Mouse (Mus musculus) liver, postnatal 0 days (tissue): ENCODE results near the gene Pnmt. TPM values are rescaled to one million over a fixed set of nuclear protein-coding genes. Genes with fewer than 3 reads are reported as not detected.

Experiments used
- ATAC-seq: fragments of 200-750 bp; cut with Nextera tagmentation; 2 replicates; pipeline ENCODE4 v1.8.0; 2017; ENCODE audit warnings: mild to moderate bottlenecking, moderate library complexity
- DNase-seq: peaks from one replicate; pipeline ENCODE4 v3.0.0-alpha.2; 2016
- H3K27ac ChIP-seq: fragments of 300-500 bp; sonication (generic); 2 replicates; pipeline ENCODE4 v1.5.1; 2014; ENCODE audit warnings: antibody characterized with exemption, moderate library complexity, mild to moderate bottlenecking, low read depth
- H3K27me3 ChIP-seq: fragments of 300-500 bp; sonication (generic); 2 replicates; pipeline ENCODE4 v1.6.1; 2014; ENCODE audit warnings: low read length, control low read depth, mixed read lengths; ENCODE audit not compliant: insufficient read depth
- H3K36me3 ChIP-seq: fragments of 300-500 bp; sonication (generic); replicated peaks from 2 replicates; pipeline ENCODE4 v1.6.1; 2014; ENCODE audit warnings: mild to moderate bottlenecking, control low read depth, low read length, moderate library complexity, mixed read lengths; ENCODE audit not compliant: insufficient read depth
- H3K4me1 ChIP-seq: fragments of 300-500 bp; sonication (generic); 2 replicates; pipeline ENCODE4 v1.6.1; 2014; ENCODE audit warnings: antibody characterized with exemption, mild to moderate bottlenecking, control low read depth; ENCODE audit not compliant: insufficient read depth
- H3K4me2 ChIP-seq: fragments of 300-500 bp; sonication (generic); 2 replicates; pipeline ENCODE4 v1.6.1; 2014; ENCODE audit warnings: low read depth, mild to moderate bottlenecking, low read length, moderate library complexity, mixed read lengths
- H3K4me3 ChIP-seq: fragments of 300-500 bp; sonication (generic); 2 replicates; pipeline ENCODE4 v1.5.1; 2014; ENCODE audit warnings: low read depth, low read length
- H3K9ac ChIP-seq: fragments of 300-500 bp; sonication (generic); replicated peaks from 2 replicates; pipeline ENCODE4 v1.6.1; 2014; ENCODE audit warnings: mild to moderate bottlenecking, moderate library complexity
- H3K9me3 ChIP-seq: fragments of 300-500 bp; sonication (generic); 2 replicates; pipeline ENCODE4 v1.6.1; 2016; ENCODE audit warnings: mild to moderate bottlenecking, control low read depth, low read length, mixed read lengths
- CTCF ChIP-seq: sonication (generic); IDR thresholded peaks from 2 replicates; pipeline ENCODE4 v1.5.1; 2016; ENCODE audit warnings: antibody characterized with exemption, low read depth
- EP300 ChIP-seq: IDR thresholded peaks from 2 replicates; pipeline ENCODE4 v1.6.1; 2016; ENCODE audit warnings: antibody characterized with exemption, low read depth, mild to moderate bottlenecking
- whole genome bisulfite sequencing: fragments of 180-500 bp; shearing (Covaris S2); extraction: QIAGEN DNeasy Blood & Tissue Kit; methylation state at CpG from one replicate; pipeline ENCODE4 v1.1.7; 2014; ENCODE audit not compliant: insufficient replicate concordance; 5-methylcytosine and 5-hydroxymethylcytosine counted together
- polyA plus RNA-seq: library from polyadenylated mRNA; unstranded; fragments of >200 nt; fragmentation: Nextera tagmentation; extraction: Ambion mirVana; gene quantifications from 2 replicates; pipeline ENCODE4 v1.2.1, GENCODE M21; 2015

Pnmt gene
- polyA plus RNA-seq, 1 experiment from 2014 or later: not detected

DNA sequence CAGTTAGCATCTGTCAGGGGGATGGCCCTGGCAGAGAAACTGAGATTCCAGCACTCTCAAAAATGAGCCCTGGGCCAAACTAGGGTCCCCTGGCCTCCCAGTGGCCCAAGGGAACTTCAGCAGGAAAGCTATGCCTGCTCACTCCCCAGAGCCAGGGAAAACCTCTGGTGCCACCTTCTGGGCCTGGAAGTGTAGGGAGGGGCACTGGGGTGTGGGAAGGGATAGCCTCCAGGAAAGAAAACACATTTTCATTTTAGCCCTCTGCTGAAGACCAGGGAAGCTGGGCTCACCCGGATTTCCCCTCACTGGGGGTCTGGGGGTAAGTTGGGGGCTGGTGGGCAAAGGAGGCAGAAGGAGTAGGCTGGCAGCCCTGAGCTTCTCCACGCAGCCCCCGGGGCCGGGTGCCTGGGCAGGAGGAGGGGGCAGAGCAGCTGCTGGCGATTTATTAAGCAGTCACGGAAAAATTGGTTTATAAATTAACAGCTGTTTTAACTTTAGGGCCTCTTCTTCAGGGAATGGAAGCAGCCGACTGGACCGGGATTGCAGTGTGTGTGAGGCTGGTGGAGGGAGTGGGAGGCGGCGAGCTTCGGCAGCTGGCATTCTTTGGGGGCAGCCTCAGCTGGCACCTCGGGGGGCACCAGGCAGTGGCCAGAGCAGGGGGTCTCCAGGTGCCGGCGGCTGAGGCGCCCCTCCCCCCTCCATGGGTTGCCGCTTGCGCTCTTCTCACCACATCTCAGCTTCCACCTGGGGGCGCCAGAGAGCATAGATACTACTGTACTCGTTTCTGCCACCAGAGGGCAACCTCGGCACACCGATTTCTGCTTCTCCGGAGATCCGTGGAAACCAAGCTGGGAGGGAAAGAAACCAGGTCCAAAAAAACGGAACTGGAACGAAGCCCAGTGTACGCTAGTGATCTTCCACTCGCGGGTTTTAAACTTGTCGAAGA lies 44.0 kb upstream of the Pnmt start:
- H3K4me3 ChIP-seq: no peak overlapping the region
- peak overlapping the region; percentile 57 for H3K4me2 ChIP-seq
- H3K9me3 ChIP-seq: no peaks in the 10 kb centered on the region
- peaks cover 69% of the 10 kb centered on the region for H3K27me3 ChIP-seq
- H3K36me3 ChIP-seq: no peaks in the 10 kb centered on the region
- ATAC-seq (peak; percentile 53), DNase-seq (peak; percentile 95)
- H3K9ac ChIP-seq: no peak overlapping the region
- 0 out of 2 replicates have a peak, but pooled peaks cover 4% of the 10 kb centered on the region for H3K4me1 ChIP-seq
- TF ChIP-seq CTCF (peak; percentile 100), EP300 (no peak)
- 4% methylated on average over 29 of the region's 29 CpGs for WGBS
- no peak overlapping the region for H3K27ac ChIP-seq

DNA sequence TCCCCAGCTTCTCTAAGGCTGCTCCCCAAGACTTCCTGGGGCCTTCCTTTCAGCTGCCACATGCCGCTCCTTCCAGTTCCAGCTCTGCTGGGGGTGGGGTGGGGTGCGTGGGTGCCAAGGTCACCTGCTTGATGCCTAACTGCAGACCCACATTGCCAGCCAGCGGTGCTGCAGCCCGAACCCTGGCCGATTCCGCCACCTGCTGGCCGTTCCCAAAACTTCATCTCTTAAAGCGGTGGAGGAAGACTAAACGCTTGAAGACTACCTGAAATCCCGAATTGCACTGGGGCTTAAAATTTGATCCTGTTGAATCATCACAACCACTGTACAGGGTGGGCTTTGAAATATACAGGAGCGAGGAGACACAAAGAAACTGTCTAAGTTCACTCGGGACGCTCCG lies 41.0 kb upstream of the Pnmt start:
- peak overlapping the region; percentile 33; the same call in 1 of the 2 replicates for H3K4me2 ChIP-seq
- no peak overlapping the region for H3K9ac ChIP-seq
- no peak overlapping the region for H3K4me3 ChIP-seq
- peak; percentile 84 for DNase-seq
- no peaks in the 10 kb centered on the region for H3K36me3 ChIP-seq
- H3K9me3 ChIP-seq: no peaks in the 10 kb centered on the region
- peaks cover 7% of the 10 kb centered on the region for H3K4me1 ChIP-seq
- H3K27me3 ChIP-seq: peaks cover 70% of the 10 kb centered on the region
- TF ChIP-seq EP300 (no peak), CTCF (peak; percentile 85)
- no peak overlapping the region for H3K27ac ChIP-seq
- no peak for ATAC-seq
- 3% methylated on average over 14 of the region's 14 CpGs for WGBS

DNA sequence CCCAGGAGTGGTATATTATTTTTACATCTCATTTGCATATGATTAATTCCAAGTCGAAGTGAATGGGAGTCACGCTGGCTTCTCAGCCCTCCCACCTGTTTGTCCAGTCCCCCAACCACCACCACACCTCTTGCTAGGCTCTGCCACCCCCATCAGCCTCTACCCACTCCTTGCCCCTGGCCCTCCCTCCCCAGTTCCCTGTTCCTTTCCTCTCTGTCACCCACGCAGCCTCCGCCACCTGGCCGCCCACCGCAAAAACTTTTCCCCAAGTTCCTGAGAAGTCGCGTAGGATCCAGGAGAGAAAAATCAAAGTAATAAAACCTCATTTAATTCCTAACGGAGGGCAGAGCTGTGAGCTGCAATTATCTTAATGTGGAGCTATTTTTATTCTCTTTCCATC lies 40.1 kb upstream of the Pnmt start:
- Histone ChIP-seq H3K27me3 (peaks cover 74% of the 10 kb centered on the region), H3K9ac (no peak overlapping the region), H3K9me3 (no peaks in the 10 kb centered on the region), H3K4me1 (peaks cover 7% of the 10 kb centered on the region), H3K4me3 (no peak overlapping the region), H3K36me3 (no peaks in the 10 kb centered on the region), H3K27ac (no peak overlapping the region), H3K4me2 (no peak overlapping the region)
- TF ChIP-seq CTCF (no peak), EP300 (no peak)
- DNase-seq (no peak), ATAC-seq (no peak)
- 12% methylated on average over 9 of the region's 9 CpGs for WGBS

DNA sequence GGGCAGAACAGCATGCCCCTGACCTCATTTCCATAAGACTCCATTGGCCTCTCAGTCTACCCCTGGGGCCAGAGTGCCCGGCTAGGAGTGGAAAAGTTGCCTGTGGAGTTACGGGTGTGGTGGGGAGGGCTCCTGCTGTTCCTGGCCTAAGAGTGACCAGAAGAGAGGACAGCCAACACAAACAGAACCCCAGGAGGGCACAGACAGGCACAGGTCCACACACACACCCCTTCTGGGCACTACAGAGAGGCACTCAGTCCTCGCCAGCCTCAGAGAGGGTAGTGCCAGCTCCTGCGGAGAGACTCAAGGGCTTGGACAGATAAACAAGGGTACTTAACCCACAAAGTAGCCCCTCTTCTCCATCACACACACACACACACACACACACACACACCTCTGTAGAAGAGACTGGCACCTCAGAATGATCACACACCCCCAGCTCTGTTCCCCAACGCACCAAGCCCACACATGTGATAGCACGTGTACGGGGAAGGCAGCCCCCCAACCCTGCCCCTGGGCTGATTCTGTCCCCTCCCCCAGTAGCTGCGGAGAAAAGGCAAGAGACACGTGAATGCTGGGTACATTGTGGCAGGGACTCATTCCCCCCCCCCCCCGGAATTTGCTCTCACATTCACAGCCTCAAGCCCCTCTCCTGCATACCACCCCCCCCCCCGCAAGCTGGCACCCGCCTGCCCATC lies 38.7 kb upstream of the Pnmt start:
- H3K9ac ChIP-seq: no peak overlapping the region
- peaks cover 7% of the 10 kb centered on the region for H3K4me1 ChIP-seq
- no peaks in the 10 kb centered on the region for H3K9me3 ChIP-seq
- TF ChIP-seq EP300: no peak
- no peak for TF ChIP-seq CTCF
- no peak for DNase-seq
- no peaks in the 10 kb centered on the region for H3K36me3 ChIP-seq
- no peak for ATAC-seq
- H3K4me3 ChIP-seq: no peak overlapping the region
- peaks cover 66% of the 10 kb centered on the region for H3K27me3 ChIP-seq
- WGBS: 12% methylated on average over 8 of the region's 12 CpGs
- no peak overlapping the region for H3K27ac ChIP-seq
- no peak overlapping the region for H3K4me2 ChIP-seq

DNA sequence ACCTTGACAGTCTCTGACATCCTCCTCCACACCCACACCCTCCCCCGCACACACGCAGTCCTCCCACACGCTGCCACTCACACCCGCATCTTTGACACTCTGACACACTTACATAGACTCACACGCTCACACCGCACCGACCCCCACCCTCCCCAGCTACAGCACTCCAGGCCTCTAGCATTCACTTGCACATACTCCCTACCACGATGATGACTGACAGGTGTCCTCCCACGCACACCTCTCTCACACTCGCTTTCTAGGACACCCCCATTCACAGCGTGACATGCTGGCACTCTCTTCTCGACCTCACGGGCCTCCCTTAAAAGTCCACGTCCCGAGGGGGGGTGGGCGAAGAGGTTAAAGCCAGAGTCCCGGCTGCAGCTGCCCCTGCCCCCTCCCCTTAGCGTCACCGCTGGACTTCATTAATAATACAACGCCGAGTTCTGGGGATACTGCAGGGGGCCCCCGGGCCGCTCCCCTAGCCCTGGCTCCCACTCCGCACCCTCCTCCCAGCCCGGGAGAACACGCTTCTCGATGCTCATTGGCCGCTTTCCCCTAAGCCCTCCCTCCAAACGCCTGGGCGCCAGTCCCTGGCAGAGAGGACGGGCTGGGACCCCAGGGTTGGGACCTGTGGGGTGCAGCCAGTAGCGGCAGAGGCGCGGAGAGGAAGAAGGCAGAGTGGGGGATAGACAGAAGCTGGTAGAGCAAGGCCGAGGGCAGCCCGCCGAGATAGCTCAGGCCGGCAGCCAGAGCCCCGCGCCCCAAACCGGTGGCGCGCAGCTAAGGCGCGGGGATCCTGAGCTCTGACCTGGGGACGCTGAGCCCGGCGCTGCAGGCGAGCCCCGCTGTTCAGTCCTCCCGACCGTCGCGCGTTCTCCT lies 37.9 kb upstream of the Pnmt start, which contains the start of gene Ppp1r1b:
Ppp1r1b (plus strand) TSS at position 322 of the 879 bp plus-strand sequence.
- Histone ChIP-seq H3K4me1 (peaks cover 7% of the 10 kb centered on the region), H3K36me3 (no peaks in the 10 kb centered on the region), H3K9me3 (no peaks in the 10 kb centered on the region), H3K9ac (peak within 1 kb of the TSS; percentile 18; the same call in 1 of the 2 replicates), H3K27me3 (peaks cover 66% of the 10 kb centered on the region), H3K4me3 (peak within 1 kb of the TSS; percentile 38), H3K4me2 (peak within 1 kb of the TSS; percentile 65), H3K27ac (no peak within 1 kb of the TSS)
- ATAC-seq (peak; percentile 13; the same call in 1 of the 2 replicates), DNase-seq (no peak)
- no peak for TF ChIP-seq EP300
- TF ChIP-seq CTCF: no peak
- WGBS: 2% methylated on average over 55 of the region's 55 CpGs
